Mouse (Mus musculus) forebrain, embryonic 13.5 days (tissue): ENCODE data around the gene Ranbp3. TPM values are rescaled to one million over a fixed set of nuclear protein-coding genes. Genes with fewer than 3 reads are reported as not detected.
"Not testable (repeated sequence)": the region's sequence is repeated elsewhere in the genome, so short reads cannot be mapped to it uniquely, and the experiment has no call there.

Experiments
- ATAC-seq: fragments of 200-750 bp; cut with Nextera tagmentation; 2 replicates; pipeline ENCODE4 v1.8.0; 2017
- H3K27ac ChIP-seq: fragments of 300-500 bp; sonication (generic); 2 replicates; pipeline ENCODE4 v1.5.1; 2015; ENCODE audit warnings: inconsistent platforms, mild to moderate bottlenecking, moderate library complexity
- H3K27me3 ChIP-seq: fragments of 300-500 bp; sonication (generic); 2 replicates; pipeline ENCODE4 v1.6.1; 2015; ENCODE audit warnings: mild to moderate bottlenecking, inconsistent platforms
- H3K36me3 ChIP-seq: fragments of 300-500 bp; sonication (generic); 2 replicates; pipeline ENCODE4 v1.6.1; 2015; ENCODE audit warnings: mild to moderate bottlenecking, inconsistent platforms; ENCODE audit not compliant: poor library complexity, severe bottlenecking
- H3K4me1 ChIP-seq: fragments of 300-500 bp; sonication (generic); 2 replicates; pipeline ENCODE4 v1.6.1; 2015; ENCODE audit warnings: inconsistent platforms
- H3K4me2 ChIP-seq: fragments of 300-500 bp; sonication (generic); 2 replicates; pipeline ENCODE4 v1.6.1; 2015; ENCODE audit warnings: inconsistent platforms, mild to moderate bottlenecking, moderate library complexity
- H3K4me3 ChIP-seq: fragments of 300-500 bp; sonication (generic); 2 replicates; pipeline ENCODE4 v1.5.1; 2015; ENCODE audit warnings: mild to moderate bottlenecking, inconsistent platforms
- H3K9ac ChIP-seq: fragments of 300-500 bp; sonication (generic); 2 replicates; pipeline ENCODE4 v1.6.1; 2015; ENCODE audit warnings: mild to moderate bottlenecking, inconsistent platforms
- H3K9me3 ChIP-seq: fragments of 300-500 bp; sonication (generic); replicated peaks from 2 replicates; pipeline ENCODE4 v1.6.1; 2016; ENCODE audit warnings: inconsistent platforms
- WGBS: fragments of 180-500 bp; shearing (Covaris S2); methylation state at CpG from one replicate; pipeline ENCODE4 v1.1.7; 2015; 5-methylcytosine and 5-hydroxymethylcytosine counted together
- polyA plus RNA-seq: library from polyadenylated mRNA; unstranded; fragments of >200 nt; fragmentation: Nextera tagmentation; extraction: Ambion mirVana; gene quantifications from 2 replicates; pipeline ENCODE4 v1.2.1, GENCODE M21; 2015

Ranbp3 gene
- 112 and 123 TPM in 2 replicates for polyA plus RNA-seq

GRCm38 (mm10) chr17:56672941-56673646 is at the start of gene Ranbp3:
Gene Ranbp3, plus strand, starts transcription at chr17:56673294.
- peak within 1 kb of the TSS; percentile 86 for H3K27ac ChIP-seq
- H3K9ac ChIP-seq = peak within 1 kb of the TSS; percentile 98
- peaks cover 29% of the 10 kb centered on the region for H3K36me3 ChIP-seq
- peaks cover 2% of the 10 kb centered on the region for H3K27me3 ChIP-seq
- H3K4me3 ChIP-seq = peak within 1 kb of the TSS; percentile 99
- ATAC-seq = peak; percentile 86
- no peaks in the 10 kb centered on the region for H3K9me3 ChIP-seq
- 0% methylated on average over 58 of the region's 66 CpGs for WGBS
- H3K4me1 ChIP-seq = peaks cover 44% of the 10 kb centered on the region
- peak within 1 kb of the TSS; percentile 86 for H3K4me2 ChIP-seq

GRCm38 (mm10) chr17:56625495-56625894 is 47.6 kb upstream of the Ranbp3 start:
- Histone ChIP-seq H3K9ac (peak overlapping the region; percentile 21; the same call in 1 of the 2 replicates), H3K4me2 (peak overlapping the region; percentile 95)
- 85% methylated on average over 3 of the region's 3 CpGs for WGBS

GRCm38 (mm10) chr17:56626260-56626659 is 46.8 kb upstream of the Ranbp3 start:
- H3K27ac ChIP-seq = peak overlapping the region; percentile 48; the same call in 1 of the 2 replicates
- peak overlapping the region; percentile 95 for H3K4me2 ChIP-seq
- peaks cover 29% of the 10 kb centered on the region for H3K36me3 ChIP-seq
- no peak for ATAC-seq
- H3K9ac ChIP-seq = peak overlapping the region; percentile 88
- no peaks in the 10 kb centered on the region for H3K9me3 ChIP-seq
- H3K4me1 ChIP-seq = peaks cover 28% of the 10 kb centered on the region
- H3K4me3 ChIP-seq = peak overlapping the region; percentile 92
- H3K27me3 ChIP-seq = 0 out of 2 replicates have a peak, but pooled peaks cover 6% of the 10 kb centered on the region
- WGBS = under 1% methylated on average over 26 of the region's 32 CpGs

More at GRCm38 (mm10) chr17:56625495-56625894, 47.6 kb upstream of the Ranbp3 start:
- H3K9me3 ChIP-seq = no peaks in the 10 kb centered on the region
- H3K36me3 ChIP-seq = peaks cover 37% of the 10 kb centered on the region
- no peak for ATAC-seq
- H3K27ac ChIP-seq = no peak overlapping the region
- peak overlapping the region; percentile 12; the same call in 1 of the 2 replicates for H3K4me3 ChIP-seq
- 0 out of 2 replicates have a peak, but pooled peaks cover 6% of the 10 kb centered on the region for H3K27me3 ChIP-seq
- H3K4me1 ChIP-seq = peaks cover 28% of the 10 kb centered on the region

- H3K36me3 ChIP-seq = peaks cover 22% of the 10 kb centered on the region
- H3K9ac ChIP-seq = peak within 1 kb of the TSS; percentile 88
- H3K4me2 ChIP-seq = peak within 1 kb of the TSS; percentile 95
- ATAC-seq = peak; percentile 94
- H3K27me3 ChIP-seq = 0 out of 2 replicates have a peak, but pooled peaks cover 6% of the 10 kb centered on the region
- H3K9me3 ChIP-seq = no peaks in the 10 kb centered on the region
- H3K4me3 ChIP-seq = peak within 1 kb of the TSS; percentile 92
- H3K4me1 ChIP-seq = peaks cover 28% of the 10 kb centered on the region
- H3K27ac ChIP-seq = peak within 1 kb of the TSS; percentile 48
- under 1% methylated on average over 49 of the region's 51 CpGs for WGBS
Observed at GRCm38 (mm10) chr17:56626754-56627470, 46.2 kb upstream of the Ranbp3 start, which contains the start of gene Lonp1. Gene Lonp1, minus strand, starts transcription at chr17:56626887.

- peak within 1 kb of the TSS; percentile 88 for H3K9ac ChIP-seq
- peak within 1 kb of the TSS; percentile 33 for H3K27ac ChIP-seq
- WGBS = 8% methylated on average over 26 of the region's 26 CpGs
- peaks cover 28% of the 10 kb centered on the region for H3K4me1 ChIP-seq
- H3K4me2 ChIP-seq = peak within 1 kb of the TSS; percentile 95
- peaks cover 14% of the 10 kb centered on the region for H3K36me3 ChIP-seq
- no peaks in the 10 kb centered on the region for H3K9me3 ChIP-seq
- peak; percentile 45 for ATAC-seq
- peak within 1 kb of the TSS; percentile 92 for H3K4me3 ChIP-seq
- H3K27me3 ChIP-seq = 0 out of 2 replicates have a peak, but pooled peaks cover 6% of the 10 kb centered on the region
Observed at GRCm38 (mm10) chr17:56627530-56628277, 45.4 kb upstream of the Ranbp3 start, which contains the start of gene Catsperd. Gene Catsperd, plus strand, starts transcription at chr17:56628143.

GRCm38 (mm10) chr17:56629800-56630781 is 43.0 kb upstream of the Ranbp3 start:
- H3K4me3 ChIP-seq, H3K27me3 ChIP-seq, H3K27ac ChIP-seq, H3K9ac ChIP-seq, H3K36me3 ChIP-seq, ATAC-seq, H3K4me2 ChIP-seq, H3K9me3 ChIP-seq: not testable (repeated sequence)
- 89% methylated on average over 27 of the region's 27 CpGs for WGBS
- peaks cover 24% of the 10 kb centered on the region for H3K4me1 ChIP-seq

GRCm38 (mm10) chr17:56631807-56632206 is 41.3 kb upstream of the Ranbp3 start:
- 56% methylated on average over 4 of the region's 4 CpGs for WGBS
- no peak for ATAC-seq

GRCm38 (mm10) chr17:56634023-56634422 is 39.1 kb upstream of the Ranbp3 start:
- Histone ChIP-seq H3K36me3 (no peaks in the 10 kb centered on the region), H3K27ac (no peak overlapping the region), H3K4me3 (no peak overlapping the region), H3K4me2 (no peak overlapping the region), H3K27me3 (0 out of 2 replicates have a peak, but pooled peaks cover 3% of the 10 kb centered on the region), H3K9me3 (no peaks in the 10 kb centered on the region), H3K9ac (no peak overlapping the region), H3K4me1 (no peaks in the 10 kb centered on the region)
- 80% methylated on average over 6 of the region's 6 CpGs for WGBS
- no peak for ATAC-seq

More at GRCm38 (mm10) chr17:56631807-56632206, 41.3 kb upstream of the Ranbp3 start:
- H3K4me1 ChIP-seq = peaks cover 12% of the 10 kb centered on the region
- H3K27ac ChIP-seq = no peak overlapping the region
- H3K9me3 ChIP-seq = no peaks in the 10 kb centered on the region
- H3K4me3 ChIP-seq = no peak overlapping the region
- H3K27me3 ChIP-seq = 0 out of 2 replicates have a peak, but pooled peaks cover 6% of the 10 kb centered on the region
- H3K4me2 ChIP-seq = no peak overlapping the region
- no peaks in the 10 kb centered on the region for H3K36me3 ChIP-seq
- no peak overlapping the region for H3K9ac ChIP-seq

- no peak for ATAC-seq
- no peaks in the 10 kb centered on the region for H3K9me3 ChIP-seq
- H3K4me3 ChIP-seq = no peak overlapping the region
- no peaks in the 10 kb centered on the region for H3K36me3 ChIP-seq
- H3K27ac ChIP-seq = no peak overlapping the region
- H3K4me2 ChIP-seq = no peak overlapping the region
- WGBS = 85% methylated on average over 4 of the region's 4 CpGs
- H3K9ac ChIP-seq = no peak overlapping the region
- H3K4me1 ChIP-seq = no peaks in the 10 kb centered on the region
- no peaks in the 10 kb centered on the region for H3K27me3 ChIP-seq
Observed at GRCm38 (mm10) chr17:56643237-56643636, 29.9 kb upstream of the Ranbp3 start.

- no peak overlapping the region for H3K9ac ChIP-seq
- H3K4me2 ChIP-seq = no peak overlapping the region
- H3K27ac ChIP-seq = no peak overlapping the region
- H3K4me3 ChIP-seq = no peak overlapping the region
- WGBS = 81% methylated on average over 9 of the region's 13 CpGs
- no peaks in the 10 kb centered on the region for H3K36me3 ChIP-seq
- ATAC-seq = no peak
- no peaks in the 10 kb centered on the region for H3K27me3 ChIP-seq
- H3K9me3 ChIP-seq = no peaks in the 10 kb centered on the region
- H3K4me1 ChIP-seq = no peaks in the 10 kb centered on the region
Observed at GRCm38 (mm10) chr17:56647546-56647945, 25.5 kb upstream of the Ranbp3 start.
